Comparison of ENCODE assay signal across 16 mouse cellular contexts in the genomic region with DNA sequence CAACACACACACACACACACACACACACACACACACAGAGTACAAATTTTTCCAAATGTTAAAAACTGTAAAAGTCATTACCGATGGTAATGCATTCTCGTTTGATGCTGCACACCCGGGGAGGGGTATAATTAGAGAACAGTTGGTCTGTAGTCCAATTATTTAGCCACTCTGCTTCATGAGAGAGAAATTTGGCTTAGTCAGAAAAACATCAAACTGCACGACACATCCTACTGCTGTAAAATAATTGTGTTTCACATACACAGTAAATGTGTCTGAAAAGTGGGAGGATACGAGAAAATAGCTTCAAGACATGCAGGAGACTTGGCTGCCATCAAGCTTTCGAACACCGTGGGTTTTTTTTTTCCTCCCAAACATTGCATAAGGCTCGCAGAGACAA.
DNase-seq lines count a peak whose midpoint lies in the region; ATAC-seq and TF ChIP-seq lines count a peak whose summit lies in the region.
"Had no signal": no experiment of that assay in that cellular context is flagged by ENCODE, and none has a peak within 500 bp of the region (broad histone marks: within the 10 kb centered on the region; RNA-seq: fewer than 3 reads in every experiment).

No protein-coding gene starts in this region.

- 0 out of 2 replicates have a peak overlapping the region, but pooled peaks have one; percentile 3 for H3K4me2 ChIP-seq in forebrain, embryonic 13.5 days
- no peak overlapping the region for H3K4me2 ChIP-seq in forebrain, embryonic 12.5 days
- no peak overlapping the region for H3K4me2 ChIP-seq in stomach, postnatal 0 days (replicated peaks; ENCODE audit: low read depth)
- H3K4me2 ChIP-seq: embryonic facial prominence, embryonic 15.5 days; heart, embryonic 15.5 days; kidney, embryonic 15.5 days had no signal

- no peak overlapping the region for H3K9ac ChIP-seq in forebrain, embryonic 13.5 days
- H3K9ac ChIP-seq in forebrain, embryonic 12.5 days: no peak overlapping the region
- H3K9ac ChIP-seq in stomach, postnatal 0 days (ENCODE audit: low read length): no peak overlapping the region
- H3K9ac ChIP-seq: embryonic facial prominence, embryonic 15.5 days; heart, embryonic 15.5 days; kidney, embryonic 15.5 days had no signal

- intact Hi-C loops in left cerebral cortex, postnatal 25 days (cut with DNase I): loop anchor here (2.0 to 10.0 kb wide), 4 partner anchors 40 to 668 kb away; no protein-coding TSS in a partner anchor

- no peaks in the 10 kb centered on the region for H3K27me3 ChIP-seq in forebrain, embryonic 13.5 days
- no peaks in the 10 kb centered on the region for H3K27me3 ChIP-seq in forebrain, embryonic 12.5 days
- H3K27me3 ChIP-seq in heart, embryonic 10.5 days (ENCODE audit: insufficient read depth, poor library complexity, severe bottlenecking): no peaks in the 10 kb centered on the region
- H3K27me3 ChIP-seq in stomach, postnatal 0 days (ENCODE audit: control insufficient read depth, insufficient read depth, low read length): no peaks in the 10 kb centered on the region
- H3K27me3 ChIP-seq: embryonic facial prominence, embryonic 15.5 days; heart, embryonic 15.5 days; kidney, embryonic 15.5 days had no signal

- WGBS in forebrain, embryonic 13.5 days: 18% methylated on average over 8 of the region's 8 CpGs
- WGBS in forebrain, embryonic 12.5 days: 29% methylated on average over 8 of the region's 8 CpGs
- 83% methylated on average over 8 of the region's 8 CpGs for WGBS in heart, embryonic 10.5 days
- 61% methylated on average over 8 of the region's 8 CpGs for WGBS in stomach, postnatal 0 days

- H3K36me3 ChIP-seq in forebrain, embryonic 13.5 days (ENCODE audit: poor library complexity, severe bottlenecking): no peaks in the 10 kb centered on the region
- no peaks in the 10 kb centered on the region for H3K36me3 ChIP-seq in forebrain, embryonic 12.5 days (replicated peaks)
- no peaks in the 10 kb centered on the region for H3K36me3 ChIP-seq in heart, embryonic 10.5 days
- H3K36me3 ChIP-seq in stomach, postnatal 0 days (ENCODE audit: control insufficient read depth, insufficient read depth, low read length): no peaks in the 10 kb centered on the region
- H3K36me3 ChIP-seq: embryonic facial prominence, embryonic 15.5 days; G1E; heart, embryonic 15.5 days; kidney, embryonic 15.5 days had no signal

- peak; percentile 58 for ATAC-seq in forebrain, embryonic 13.5 days
- ATAC-seq in forebrain, embryonic 12.5 days (ENCODE audit: low FRiP score): no peak
- no peak for ATAC-seq in stomach, postnatal 0 days (ENCODE audit: low FRiP score, low TSS enrichment)
- ATAC-seq: CD4-positive, CD25-positive, alpha-beta regulatory T cell, adult 4 months had no signal

- no peak overlapping the region for H3K4me3 ChIP-seq in forebrain, embryonic 13.5 days
- no peak overlapping the region for H3K4me3 ChIP-seq in forebrain, embryonic 12.5 days (replicated peaks)
- H3K4me3 ChIP-seq in layer of hippocampus, adult 2 months: no peak overlapping the region
- H3K4me3 ChIP-seq in heart, embryonic 10.5 days: no peak overlapping the region
- no peak overlapping the region for H3K4me3 ChIP-seq in stomach, postnatal 0 days (ENCODE audit: low read depth, low read length)
- H3K4me3 ChIP-seq: embryonic facial prominence, embryonic 15.5 days; heart, embryonic 15.5 days; kidney, embryonic 15.5 days had no signal

- TF ChIP-seq CTCF in layer of hippocampus, adult 2 months (conservative IDR thresholded peaks at IDR 0.05): no peak
- TF ChIP-seq CTCF in stomach, postnatal 0 days (IDR thresholded peaks at IDR 0.05; ENCODE audit: low read depth): no peak

- peaks cover 18% of the 10 kb centered on the region for H3K4me1 ChIP-seq in forebrain, embryonic 13.5 days
- peaks cover 16% of the 10 kb centered on the region for H3K4me1 ChIP-seq in forebrain, embryonic 12.5 days
- no peaks in the 10 kb centered on the region for H3K4me1 ChIP-seq in heart, embryonic 10.5 days
- H3K4me1 ChIP-seq in stomach, postnatal 0 days (replicated peaks; ENCODE audit: control insufficient read depth, insufficient read depth): no peaks in the 10 kb centered on the region
- H3K4me1 ChIP-seq: embryonic facial prominence, embryonic 15.5 days; heart, embryonic 15.5 days had no signal

- DNase-seq in layer of hippocampus, adult 2 months (ENCODE audit: low spot score in 2 of 2): peak; percentile 16 to 41
- DNase-seq in layer of hippocampus, postnatal 36 days: no peak
- DNase-seq in Muller cell, postnatal 12 days (ENCODE audit: inconsistent ontology term): peak; percentile 44
- DNase-seq in left cerebral cortex, postnatal 25 days (ENCODE audit: low spot score in 2 of 2): peak; percentile 41 to 87
- DNase-seq in heart, embryonic 10.5 days (ENCODE audit: low spot score): no peak
- DNase-seq in stomach, postnatal 0 days (ENCODE audit: low spot score): no peak
- DNase-seq: cerebellum, adult 9-11 months; lung, adult 18-20 months; thymus, postnatal 4 days had no signal

- no peak for TF ChIP-seq EP300 in stomach, postnatal 0 days (optimal IDR thresholded peaks at IDR 0.05)

- no peaks in the 10 kb centered on the region for H3K9me3 ChIP-seq in forebrain, embryonic 13.5 days (replicated peaks)
- H3K9me3 ChIP-seq in forebrain, embryonic 12.5 days: no peaks in the 10 kb centered on the region
- H3K9me3 ChIP-seq in heart, embryonic 10.5 days: no peaks in the 10 kb centered on the region
- no peaks in the 10 kb centered on the region for H3K9me3 ChIP-seq in stomach, postnatal 0 days (ENCODE audit: control insufficient read depth, low read length)
- H3K9me3 ChIP-seq: embryonic facial prominence, embryonic 15.5 days; heart, embryonic 15.5 days; kidney, embryonic 15.5 days had no signal

- H3K27ac ChIP-seq in forebrain, embryonic 13.5 days: no peak overlapping the region
- no peak overlapping the region for H3K27ac ChIP-seq in forebrain, embryonic 12.5 days
- 0 out of 2 replicates have a peak overlapping the region, but pooled peaks have one; percentile 23 for H3K27ac ChIP-seq in layer of hippocampus, adult 2 months
- no peak overlapping the region for H3K27ac ChIP-seq in heart, embryonic 10.5 days
- H3K27ac ChIP-seq in stomach, postnatal 0 days (replicated peaks): no peak overlapping the region
- H3K27ac ChIP-seq: embryonic facial prominence, embryonic 15.5 days; heart, embryonic 15.5 days; kidney, embryonic 15.5 days had no signal

Comparison
In these comparisons a context has a peak if more than half of its experiments do, and no peak if none do; other contexts are left out.
1. DNase-seq: peak in layer of hippocampus, adult 2 months (2 of 2), Muller cell, postnatal 12 days (single experiment) and left cerebral cortex, postnatal 25 days (2 of 2); none in layer of hippocampus, postnatal 36 days (0 of 2), heart, embryonic 10.5 days (single experiment) and stomach, postnatal 0 days (single experiment).